Mouse (Mus musculus) megakaryocyte, adult 5-6 weeks (primary cell): ENCODE data around the gene Lhpp. TPM values are rescaled to one million over a fixed set of nuclear protein-coding genes. Genes with fewer than 3 reads are reported as not detected.

Source experiments
- ATAC-seq: 2 replicates; pipeline ENCODE4 v1.8.0; 2016; ENCODE audit warnings: mild to moderate bottlenecking, inconsistent platforms; ENCODE audit not compliant: poor library complexity, severe bottlenecking
- total RNA-seq, 2 experiments: library from RNA; stranded (forward) in 1 of 2; stranded (reverse) in 1 of 2; fragments of 153-499, 151-499 nt in 1 of 2; fragments of 221-1000, 200-1000 nt in 1 of 2; gene quantifications; 2 replicates each; pipeline versions ENCODE4 v1.2.3 to v1.2.4; 2015 to 2017

The Lhpp gene
- total RNA-seq, 2 experiments from 2014 or later = 5.8 to 6.9 TPM

DNA sequence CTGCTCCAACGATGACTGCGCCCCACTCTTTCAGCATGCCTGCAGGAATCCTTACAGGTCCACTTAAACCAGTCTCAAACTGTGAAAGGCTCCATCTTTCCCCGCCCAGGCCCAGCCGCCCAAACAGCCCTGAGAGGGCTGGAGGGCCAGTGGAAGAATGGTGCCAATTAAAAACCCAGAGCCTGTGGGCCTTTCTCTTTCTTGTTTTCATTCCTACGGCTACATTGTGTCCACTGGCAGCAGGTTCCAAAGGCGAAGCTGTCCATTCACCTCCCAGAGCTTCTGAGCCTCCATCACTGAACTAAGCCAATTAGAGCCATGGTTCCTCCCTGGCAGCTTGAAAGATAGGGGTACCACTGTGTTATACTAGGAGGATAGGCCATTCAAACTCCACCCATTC lies 121.1 kb downstream of the Lhpp start:
- no peak for ATAC-seq

DNA sequence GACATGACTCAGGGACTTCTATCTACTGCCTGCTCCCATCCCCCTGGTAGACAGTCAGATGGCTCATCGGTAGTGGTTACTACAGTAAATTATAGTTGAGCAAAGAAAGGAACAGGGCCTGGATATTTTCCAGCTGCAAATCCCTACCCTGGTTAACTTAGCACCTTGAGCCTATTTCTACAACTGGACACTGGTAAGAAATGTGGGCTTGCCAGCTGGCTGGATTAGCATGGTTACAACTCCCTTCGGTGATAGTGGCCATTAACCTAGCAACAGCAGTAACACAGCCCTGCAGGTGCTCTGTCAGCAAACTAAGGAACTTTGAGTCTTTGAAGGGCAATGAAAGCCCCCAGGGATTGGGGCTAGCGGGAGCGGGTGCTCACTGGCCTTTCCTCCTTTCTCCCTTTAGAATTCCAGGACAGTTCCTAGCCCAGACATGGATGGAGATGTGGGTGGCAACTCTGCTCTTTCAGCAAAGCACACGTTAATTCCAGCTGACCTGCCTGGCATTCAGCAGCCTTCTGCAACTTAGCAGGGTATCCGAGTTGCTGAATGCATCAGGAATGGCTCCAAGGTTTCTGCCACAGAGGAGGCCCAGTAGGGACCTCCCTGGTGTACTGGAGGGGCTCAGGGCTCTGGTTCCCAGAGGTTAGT lies 121.8 kb downstream of the Lhpp start:
- ATAC-seq = no peak

DNA sequence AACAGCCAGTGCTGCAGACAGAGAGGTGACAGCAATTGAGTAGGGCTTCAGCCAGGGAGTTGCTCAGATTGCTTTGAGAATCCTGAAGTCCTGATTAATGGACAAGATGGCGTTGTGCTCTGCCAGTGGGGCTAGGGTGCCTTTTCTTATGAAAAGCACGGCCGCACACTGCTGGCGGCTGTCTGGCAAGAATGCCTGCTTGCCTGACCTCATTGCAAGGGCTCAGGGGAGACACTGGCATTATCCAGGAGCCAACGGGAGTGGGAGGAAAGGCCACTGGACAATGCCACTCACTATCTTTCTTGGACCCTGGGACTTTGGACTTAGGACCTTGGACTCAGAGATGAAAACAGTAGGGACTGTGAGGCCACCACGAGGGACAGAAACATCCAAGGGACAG lies 123.1 kb downstream of the Lhpp start:
- no peak for ATAC-seq

DNA sequence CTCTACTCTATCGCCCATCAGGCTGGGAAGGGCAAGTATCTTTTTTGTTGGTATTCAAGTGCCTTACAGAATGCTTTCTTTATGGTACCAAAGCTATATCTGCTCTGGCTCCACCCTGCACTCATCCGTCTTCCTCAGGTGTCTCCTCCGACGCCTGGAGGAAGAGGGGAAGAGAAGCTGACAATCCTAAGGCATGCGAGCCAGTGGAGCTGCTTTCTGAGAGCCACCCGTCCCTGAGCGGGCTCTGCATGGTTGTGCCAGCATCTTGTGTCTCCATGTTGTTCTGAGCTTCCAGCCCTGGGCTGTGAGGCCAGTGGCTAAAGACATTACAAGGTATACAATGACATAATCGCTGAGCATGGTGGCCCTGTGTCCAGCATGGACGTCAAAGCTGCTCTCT lies 123.8 kb downstream of the Lhpp start:
- ATAC-seq = no peak

DNA sequence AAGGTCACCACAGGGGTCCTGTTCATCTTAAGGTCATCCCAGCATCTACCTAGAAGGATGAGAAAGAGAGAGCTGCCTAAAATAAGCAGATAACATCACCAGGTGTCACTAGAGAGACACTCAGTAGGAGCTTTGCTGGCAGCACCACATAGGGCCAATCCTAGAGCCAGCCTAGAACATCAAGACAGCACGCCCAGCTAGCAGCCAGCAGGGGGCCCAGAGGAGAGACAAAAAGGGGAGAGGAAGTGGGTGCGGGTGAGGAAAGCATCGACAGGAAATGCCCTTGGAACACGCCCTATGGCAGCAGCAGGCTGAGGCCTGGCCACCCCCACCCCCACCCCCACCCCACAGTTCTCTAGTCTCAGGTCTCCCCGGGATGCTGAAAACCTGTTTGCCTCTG lies 124.7 kb downstream of the Lhpp start:
- ATAC-seq = peak; percentile 97

DNA sequence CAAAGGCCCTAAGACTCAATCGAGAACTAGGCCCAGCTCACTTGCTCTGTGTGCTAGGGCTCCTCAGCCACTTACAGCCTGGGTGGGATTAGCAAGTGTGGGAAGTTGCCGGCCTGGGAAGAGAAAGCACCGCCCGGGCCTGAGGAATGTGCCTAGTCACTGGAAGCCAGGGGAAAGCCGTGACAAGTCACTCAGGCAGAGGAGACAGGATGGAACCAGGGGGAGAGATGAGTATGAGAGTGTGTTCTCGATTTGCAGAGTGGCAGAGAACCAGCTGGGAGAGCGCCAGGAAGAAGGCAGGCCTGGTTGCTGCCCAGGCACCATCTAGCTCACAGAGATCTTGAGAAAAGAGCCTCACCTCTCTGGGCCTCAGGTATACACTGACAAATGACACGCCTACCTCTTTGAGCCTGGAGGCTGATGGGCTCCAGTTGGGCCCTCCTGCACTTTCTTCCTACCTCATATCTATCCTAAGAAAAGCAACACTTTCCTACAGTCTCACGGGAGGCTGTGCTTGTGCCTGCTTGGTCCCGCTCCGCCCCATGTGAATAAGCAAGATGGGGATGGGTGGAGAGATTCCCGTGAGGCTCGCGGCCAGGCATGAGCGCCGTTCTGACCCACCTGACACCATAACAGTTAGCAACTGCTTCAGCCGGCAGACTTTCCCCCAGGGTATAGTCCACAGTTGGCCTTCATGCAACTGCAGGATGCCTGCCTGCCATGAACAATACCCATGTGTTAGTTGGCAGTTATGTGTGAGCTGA lies 125.8 kb downstream of the Lhpp start:
- no peak for ATAC-seq

DNA sequence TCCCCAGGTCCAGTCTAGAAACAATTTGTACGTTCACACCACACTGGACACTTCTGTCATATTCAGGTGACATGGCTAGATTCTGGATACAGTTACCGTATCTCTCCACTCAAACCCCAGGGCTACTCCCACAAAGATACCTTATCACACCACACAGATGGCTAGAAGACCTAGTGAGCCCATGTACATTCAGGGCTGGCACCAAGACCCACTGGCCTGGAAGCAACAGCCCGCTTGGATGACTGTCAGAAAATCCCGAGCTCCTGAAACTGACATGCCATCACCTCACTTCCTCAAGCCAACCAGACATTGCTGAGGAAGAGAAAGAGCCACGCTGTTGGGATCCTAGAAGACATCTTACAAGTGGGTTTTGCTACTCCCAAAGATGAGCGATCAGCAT lies 128.4 kb downstream of the Lhpp start:
- no peak for ATAC-seq

DNA sequence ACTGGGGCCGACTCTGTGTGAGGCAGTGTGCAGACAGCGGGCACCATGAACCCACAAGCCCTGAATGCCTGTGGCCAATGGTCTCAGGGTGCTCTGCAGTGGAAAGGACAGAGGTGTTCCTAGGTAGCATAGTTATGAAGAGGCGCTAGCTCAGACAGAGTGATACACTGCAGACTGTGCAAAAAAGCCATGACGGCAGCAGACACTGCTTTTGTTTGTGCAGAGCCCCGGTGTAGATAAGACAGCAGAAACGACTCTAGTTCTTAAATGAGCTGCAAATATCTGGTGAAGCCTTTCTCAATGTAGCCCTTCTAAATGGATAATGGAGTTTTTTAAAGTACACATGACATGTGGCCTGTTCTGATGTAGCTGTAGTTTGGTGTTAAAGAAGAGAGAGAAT lies 129.4 kb downstream of the Lhpp start:
- ATAC-seq = no peak

DNA sequence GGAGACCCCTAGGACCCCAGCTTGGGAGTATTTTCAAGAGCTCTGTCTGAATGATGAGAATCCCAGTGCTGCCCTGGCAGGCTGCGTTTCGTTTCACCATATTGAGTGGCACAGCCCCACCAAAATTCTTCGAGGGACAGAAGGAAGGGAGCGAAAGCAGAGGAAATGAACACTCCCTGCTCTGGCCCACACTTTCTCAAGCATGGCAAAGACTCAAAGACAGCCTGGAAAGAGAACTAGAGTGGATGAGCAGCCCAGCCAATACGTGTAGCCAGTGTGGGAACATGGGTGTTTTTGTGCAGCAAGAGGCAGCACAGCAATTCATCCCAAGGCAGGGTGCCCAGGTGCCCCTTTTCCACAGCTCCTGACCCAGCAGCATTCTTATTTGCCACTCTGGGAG lies 132.5 kb downstream of the Lhpp start:
- ATAC-seq = no peak

DNA sequence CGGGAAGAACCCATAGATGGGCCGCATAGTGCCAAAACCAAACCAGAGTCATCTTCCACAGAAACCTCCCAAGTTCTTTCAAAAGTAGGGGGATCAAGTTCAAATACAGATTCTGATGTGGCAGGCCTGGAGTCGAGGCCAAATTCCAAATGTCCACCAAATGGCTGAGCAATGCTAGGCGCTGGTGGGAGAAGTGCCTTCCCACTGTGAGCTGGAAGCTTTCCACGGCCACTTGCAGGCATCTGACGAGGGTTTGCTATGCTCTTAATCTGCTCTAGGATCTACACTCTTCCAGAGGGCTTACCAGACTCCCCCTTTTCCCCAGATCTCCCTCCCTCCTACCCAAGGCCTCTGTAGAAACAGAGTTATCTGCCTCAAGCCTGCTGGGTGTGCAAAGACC lies 136.7 kb downstream of the Lhpp start:
- no peak for ATAC-seq

DNA sequence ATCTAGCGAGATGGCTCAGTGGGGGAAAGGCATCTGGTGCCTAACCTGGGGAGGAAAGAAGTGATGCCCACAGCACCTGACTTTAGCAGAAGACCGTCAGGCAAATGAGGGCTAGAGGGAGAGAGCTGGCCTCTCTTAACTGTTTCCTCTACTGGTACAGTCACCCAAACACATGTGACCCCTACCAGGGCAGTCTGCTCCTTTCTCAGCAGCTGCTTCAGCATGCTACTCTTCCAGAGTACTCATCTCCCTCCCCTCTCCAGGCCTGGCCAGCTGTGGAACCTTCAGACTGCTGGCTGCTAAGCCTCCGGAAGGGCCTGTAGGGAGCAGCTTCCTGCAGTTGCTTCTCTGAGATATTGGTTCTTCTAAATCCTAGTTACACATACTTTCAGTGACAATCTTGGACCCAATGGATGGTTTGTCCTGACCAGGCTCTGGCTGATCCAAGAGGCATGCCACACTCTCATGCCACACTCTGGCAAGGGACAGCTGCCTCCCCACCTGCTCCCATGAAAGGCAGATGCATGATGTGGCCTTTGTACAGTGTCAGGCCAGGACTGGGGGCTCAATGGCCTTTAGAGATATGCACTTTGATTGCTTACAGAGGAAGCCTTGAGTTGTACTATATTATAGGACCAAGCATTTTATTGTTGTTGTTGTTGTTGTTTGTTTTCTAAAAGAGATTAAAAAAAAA lies 137.8 kb downstream of the Lhpp start:
- no peak for ATAC-seq

DNA sequence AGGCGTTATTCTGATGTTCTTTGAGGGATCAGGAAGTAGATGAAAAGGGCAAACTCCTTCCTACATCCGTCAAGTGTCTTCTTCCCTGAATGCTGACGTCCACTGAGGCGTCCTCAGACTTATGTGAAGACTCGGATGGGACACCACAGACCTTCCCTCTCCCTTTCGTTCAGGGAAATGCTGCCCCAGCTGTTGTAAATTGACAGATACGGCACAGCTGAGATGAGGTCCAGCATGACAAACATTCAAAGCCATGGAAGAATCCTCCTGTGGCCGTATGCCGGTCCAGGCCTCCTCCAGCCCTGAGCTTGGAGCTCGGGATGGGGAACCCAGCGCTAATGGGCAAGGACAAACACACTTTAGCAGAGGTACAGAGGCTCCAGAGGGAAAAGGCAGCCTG lies 139.1 kb downstream of the Lhpp start:
- ATAC-seq = no peak

DNA sequence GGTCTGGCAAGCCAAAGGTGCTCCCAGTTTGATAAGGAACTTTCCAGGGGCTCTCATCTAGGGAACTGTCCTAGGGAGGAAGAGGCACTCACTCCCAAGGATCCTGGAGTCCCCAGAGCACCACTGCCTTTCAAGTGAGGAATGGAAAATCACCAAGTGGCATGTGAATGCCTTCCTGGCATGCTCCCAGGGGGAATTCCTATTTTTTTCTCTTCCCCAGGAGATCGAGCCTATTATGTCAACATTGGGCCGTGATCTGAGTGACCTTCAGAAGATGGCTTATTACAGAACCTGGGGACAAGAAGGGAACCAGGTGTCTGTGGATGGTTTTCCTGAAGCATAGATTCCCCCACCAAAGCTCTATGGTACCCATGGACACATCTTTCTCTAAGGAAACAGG lies 141.3 kb downstream of the Lhpp start:
- no peak for ATAC-seq

DNA sequence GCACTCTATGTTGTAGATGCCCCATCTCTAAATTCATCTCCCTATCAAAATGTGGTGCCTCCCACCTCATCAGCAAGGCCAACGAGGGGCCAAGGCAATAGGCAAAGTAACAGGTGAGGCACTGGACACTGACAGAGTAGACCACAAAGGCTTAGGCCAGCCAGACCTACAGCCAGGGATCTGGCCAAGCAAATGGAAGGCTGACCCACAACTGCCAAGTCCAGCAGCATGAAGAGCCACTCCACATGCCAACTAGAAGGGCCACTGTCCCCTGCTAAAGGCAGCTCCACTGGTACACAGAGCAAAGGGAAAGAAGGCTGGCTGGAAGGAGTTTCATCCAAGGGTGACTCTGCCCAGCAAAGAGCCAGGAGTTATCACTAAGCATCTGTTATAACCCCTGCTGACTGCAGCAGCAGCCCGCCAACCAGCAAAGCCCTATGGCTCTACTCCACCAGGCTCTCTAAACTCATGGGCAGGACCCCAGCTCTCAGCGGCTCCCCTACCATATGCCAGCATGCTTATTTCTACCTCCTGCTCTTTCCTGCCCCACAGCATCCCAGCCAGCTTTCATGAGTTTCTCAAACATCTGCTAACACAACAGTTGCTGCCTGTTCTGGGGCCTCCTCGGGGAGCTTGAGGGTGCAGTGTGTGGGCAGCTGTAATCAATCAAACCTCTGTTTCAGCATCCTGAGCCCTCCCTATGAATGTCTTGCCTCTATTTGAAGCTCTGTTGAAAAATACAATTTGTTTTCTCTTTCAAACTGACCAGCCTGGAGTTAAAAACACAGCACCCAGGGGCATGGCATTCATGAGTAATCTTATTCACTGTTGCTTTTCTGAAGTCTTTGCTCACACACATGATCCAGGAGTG lies 143.3 kb downstream of the Lhpp start:
- ATAC-seq = no peak

DNA sequence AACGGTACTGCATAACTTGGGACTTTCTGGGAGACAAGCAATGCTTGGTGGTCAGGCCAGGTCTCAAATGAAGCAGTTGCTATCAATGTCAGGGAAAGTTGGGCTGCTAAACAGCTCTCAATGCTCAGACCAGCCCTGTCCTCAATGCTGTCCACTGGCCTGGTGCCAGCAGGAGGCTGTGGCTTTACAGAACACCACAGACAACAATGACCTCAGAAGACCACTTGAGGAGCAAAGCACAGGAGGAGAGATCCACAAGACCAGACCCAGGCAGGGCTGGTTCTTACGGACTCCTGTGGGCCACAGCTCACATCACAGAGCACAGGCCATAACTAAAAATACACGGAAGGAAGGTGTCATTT lies 143.9 kb downstream of the Lhpp start:
- no peak for ATAC-seq

Other genes starting within 250 kb of the Lhpp start
- 61.8 and 66.0 TPM in 2 replicates for gene Oat, start 34.2 kb upstream of the Lhpp start, total RNA-seq (2015)
- gene Oat, start 34.2 kb upstream of the Lhpp start, total RNA-seq (2017) = 59.2 and 62.0 TPM in 2 replicates
- not detected in 2 replicates for gene Nkx1-2, start 11.0 kb upstream of the Lhpp start, total RNA-seq (2015)
- gene Nkx1-2, start 11.0 kb upstream of the Lhpp start, total RNA-seq (2017) = not detected in 2 replicates
- gene Fam53b, start 203.2 kb downstream of the Lhpp start, total RNA-seq (2015) = 21.7 and 26.3 TPM in 2 replicates
- 11.3 and 18.9 TPM in 2 replicates for gene Fam53b, start 203.2 kb downstream of the Lhpp start, total RNA-seq (2017)
- 24.7 and 31.9 TPM in 2 replicates for gene Eef1akmt2, start 242.0 kb downstream of the Lhpp start, total RNA-seq (2015)
- 34.9 and 35.8 TPM in 2 replicates for gene Eef1akmt2, start 242.0 kb downstream of the Lhpp start, total RNA-seq (2017)
- 49.4 and 51.6 TPM in 2 replicates for gene Abraxas2, start 248.6 kb downstream of the Lhpp start, total RNA-seq (2015)
- gene Abraxas2, start 248.6 kb downstream of the Lhpp start, total RNA-seq (2017) = 47.6 and 48.0 TPM in 2 replicates